Mouse (Mus musculus): ENCODE measurements around the gene Ndufb4. TPM values are rescaled to one million over a fixed set of nuclear protein-coding genes. Genes with fewer than 3 reads are reported as not detected.
"Not testable (repeated sequence)": the region's sequence is repeated elsewhere in the genome, so short reads cannot be mapped to it uniquely, and the experiment has no call there.

Gene Ndufb4
- total RNA-seq, 2 experiments from 2014 or later = 141 to 154 TPM

DNA sequence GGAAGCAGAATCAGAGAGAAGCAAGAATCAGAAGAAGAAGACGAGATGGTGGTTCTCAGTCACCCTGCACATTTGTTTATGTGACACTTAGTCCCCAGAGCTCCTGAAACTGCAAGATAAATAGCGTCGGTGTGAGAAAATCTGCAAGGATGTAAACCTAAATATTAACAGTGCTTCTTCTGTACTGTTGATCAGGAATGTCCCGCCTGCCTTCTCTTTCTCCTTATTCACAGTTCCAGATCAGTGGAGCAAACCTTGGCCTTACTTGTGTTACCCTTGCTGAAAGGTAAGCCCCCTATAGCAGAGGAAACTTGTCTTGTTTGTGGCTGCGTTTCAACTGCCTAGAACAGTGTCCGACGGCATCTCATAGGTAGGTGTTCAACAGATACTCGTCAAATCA is 23.3 kb upstream of the Ndufb4 start:
- no peak for DNase-seq

DNA sequence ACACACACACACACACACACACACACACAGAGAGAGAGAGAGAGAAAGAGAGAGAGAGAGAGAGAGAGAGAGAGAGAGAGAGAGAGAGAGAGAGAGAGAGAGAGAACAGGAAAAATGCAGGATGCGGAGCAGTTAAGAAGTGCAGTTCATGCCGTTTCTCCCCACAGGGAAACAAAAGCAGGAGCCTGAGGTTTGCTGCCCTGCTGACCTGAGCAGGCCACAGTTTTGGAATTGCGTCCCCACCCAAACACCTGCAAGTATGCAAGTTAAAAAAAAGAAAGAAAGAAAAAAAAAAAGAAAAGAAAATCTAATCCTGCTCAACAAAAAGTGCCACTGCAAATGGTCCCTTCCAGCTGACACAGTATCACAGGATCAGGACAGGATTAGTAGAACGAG is 22.4 kb upstream of the Ndufb4 start:
- no peak for DNase-seq

DNA sequence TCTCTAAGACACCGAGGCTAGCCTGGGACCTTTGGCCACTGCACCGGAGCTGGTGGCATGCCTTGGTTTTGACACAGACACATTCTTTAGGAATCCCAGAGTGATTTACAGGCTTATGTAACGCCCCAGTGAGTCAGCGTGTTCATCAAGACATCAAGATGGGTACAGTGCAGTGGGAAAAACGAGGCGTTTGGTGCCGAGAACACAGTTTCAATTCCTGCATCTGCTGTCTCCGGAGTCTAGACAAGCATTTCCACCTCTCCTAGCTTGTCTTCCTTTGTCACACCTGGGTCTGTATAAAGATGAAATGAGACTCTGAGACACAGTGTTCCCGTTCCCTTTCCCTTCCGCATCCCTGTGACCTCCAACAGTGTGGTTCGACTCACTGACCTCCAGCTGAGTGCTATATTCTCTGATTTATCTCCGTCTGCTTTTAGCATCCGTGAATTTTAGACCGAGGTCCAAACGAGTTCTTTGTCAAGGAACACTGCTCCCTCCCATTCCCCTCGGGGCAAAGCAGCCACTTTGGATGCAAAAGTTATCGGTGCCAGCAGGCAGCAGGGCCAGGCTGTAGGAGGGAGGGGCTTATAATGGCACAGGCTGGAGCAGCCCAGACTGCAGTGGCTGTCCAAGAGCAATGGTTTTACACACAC is 21.9 kb upstream of the Ndufb4 start:
- peak; percentile 17 for DNase-seq

DNA sequence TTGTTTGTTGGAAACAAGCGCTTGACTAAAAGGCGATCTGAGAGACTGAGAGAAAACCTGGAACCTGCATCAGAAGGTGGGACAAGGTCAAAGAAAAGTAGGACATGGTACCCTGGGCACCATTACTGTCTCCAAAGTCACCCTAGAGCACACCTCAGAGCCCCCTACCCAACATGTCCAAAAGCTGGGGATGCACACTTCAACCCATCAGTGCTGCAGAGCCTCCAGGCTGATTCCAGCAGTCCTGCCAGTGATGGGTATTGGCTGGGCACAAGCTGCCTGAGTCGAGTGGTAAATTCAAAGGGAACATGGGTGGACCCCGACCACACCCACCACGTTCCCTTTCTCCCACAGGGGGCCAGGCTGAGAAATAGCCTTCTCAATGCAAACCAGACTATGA is 21.1 kb upstream of the Ndufb4 start:
- no peak for DNase-seq

DNA sequence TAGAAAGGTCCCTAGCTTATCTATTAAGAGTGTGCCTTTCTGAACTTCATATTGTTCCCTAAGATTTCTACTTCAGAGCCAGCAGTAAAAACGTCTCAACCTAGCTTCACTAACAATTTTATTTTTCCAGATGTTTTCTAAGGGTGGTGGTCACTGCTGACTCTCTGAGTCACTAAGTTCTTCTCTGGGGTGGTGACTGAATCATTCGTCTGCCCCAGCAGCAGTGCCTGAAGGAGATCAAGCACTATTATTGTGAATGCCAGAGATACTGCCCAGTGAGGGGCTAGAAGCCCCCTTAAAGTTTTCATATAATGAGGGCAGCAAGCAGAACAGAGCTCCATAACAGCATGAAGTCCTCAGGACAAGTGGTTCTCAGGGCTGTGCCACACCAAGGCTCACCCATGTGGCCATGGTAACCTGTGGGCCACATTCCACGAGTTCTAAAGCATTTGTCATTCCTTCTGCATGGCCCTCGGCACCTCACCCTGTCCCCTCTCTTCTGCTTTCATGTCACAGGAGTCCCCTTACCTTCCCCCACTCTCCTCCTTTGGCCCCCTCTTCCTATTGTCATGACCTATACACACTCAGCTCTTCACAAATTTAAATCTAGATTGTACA is 16.5 kb upstream of the Ndufb4 start:
- DNase-seq = no peak

DNA sequence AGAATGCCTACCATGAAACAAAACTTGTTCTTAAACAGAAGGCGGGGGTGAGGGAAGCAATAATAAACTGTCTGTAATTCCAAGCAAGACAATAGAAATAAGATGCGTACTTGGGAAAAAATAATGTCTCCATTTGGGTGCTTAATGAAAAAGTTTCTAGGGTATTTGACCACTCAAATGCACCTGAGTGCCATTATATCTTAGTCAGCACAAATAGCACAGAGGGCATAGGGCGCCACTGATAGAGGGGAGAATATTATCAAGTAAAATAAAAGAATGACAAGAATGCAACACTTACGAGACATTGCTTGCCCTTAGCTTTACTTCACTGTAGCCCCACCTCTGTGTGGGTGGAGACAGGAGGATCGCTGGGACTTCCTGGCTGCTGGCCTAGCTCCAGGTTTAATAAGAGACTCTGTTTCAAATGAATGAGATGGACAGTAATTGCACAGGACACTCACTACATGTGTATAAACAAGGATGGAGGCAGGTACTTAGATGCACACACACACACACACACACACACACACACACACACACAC is 11.2 kb upstream of the Ndufb4 start:
- DNase-seq = no peak

DNA sequence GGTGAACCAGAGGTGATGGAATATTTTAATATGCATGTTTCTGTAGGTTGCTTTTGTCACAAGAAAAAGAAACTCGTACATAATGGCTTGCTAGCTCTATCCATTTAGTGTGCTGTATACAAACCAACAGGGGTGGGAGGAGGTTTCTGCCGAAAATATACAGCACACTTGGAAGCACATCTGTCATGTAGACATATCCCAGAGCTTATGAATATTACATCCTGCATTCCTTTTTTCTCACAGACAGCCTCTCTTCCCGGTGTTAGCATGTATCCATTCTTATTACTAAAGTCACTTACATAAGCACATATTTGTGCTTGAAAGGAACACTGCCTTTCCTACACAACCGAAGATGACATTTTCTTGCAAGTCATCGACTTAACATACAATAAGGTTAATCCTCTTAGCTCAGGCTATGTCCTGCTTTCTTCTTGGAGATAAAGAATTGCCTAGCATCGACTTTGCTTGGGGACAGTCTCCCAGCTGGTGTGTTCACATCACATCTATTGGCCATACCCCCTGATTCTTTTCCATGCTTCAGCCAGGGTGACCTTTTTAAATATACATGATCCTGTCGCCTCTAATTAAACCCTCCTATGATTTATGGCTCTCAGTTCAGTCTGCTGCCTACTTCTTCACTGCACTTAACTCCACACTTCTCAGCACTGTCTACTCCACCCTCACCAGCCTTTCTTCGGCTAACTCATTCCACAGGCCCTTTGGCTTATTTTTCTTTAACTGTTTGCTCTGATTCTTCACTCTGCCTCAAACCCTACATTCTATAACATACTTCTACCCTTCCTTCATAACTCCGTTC is 9.6 kb upstream of the Ndufb4 start:
- DNase-seq = no peak

DNA sequence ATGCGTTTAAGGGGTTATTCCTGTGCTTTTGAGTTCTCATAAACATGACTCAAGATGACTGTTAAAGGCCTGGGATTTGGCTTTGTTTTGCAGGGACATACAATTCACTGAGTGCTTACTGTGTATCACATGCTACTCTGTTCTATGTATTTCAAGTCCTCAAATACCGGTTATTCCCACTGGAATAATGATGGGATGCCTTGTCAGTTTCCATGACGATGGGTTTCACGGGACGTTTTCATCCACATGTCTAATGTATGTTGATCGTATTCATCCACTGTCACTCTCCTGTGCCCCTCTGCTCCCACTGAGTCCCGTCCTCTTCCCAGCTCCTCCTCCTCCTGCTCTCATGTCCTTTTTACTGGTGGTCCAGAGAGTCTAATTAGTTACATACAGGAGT is 2.5 kb upstream of the Ndufb4 start:
- no peak for DNase-seq

DNA sequence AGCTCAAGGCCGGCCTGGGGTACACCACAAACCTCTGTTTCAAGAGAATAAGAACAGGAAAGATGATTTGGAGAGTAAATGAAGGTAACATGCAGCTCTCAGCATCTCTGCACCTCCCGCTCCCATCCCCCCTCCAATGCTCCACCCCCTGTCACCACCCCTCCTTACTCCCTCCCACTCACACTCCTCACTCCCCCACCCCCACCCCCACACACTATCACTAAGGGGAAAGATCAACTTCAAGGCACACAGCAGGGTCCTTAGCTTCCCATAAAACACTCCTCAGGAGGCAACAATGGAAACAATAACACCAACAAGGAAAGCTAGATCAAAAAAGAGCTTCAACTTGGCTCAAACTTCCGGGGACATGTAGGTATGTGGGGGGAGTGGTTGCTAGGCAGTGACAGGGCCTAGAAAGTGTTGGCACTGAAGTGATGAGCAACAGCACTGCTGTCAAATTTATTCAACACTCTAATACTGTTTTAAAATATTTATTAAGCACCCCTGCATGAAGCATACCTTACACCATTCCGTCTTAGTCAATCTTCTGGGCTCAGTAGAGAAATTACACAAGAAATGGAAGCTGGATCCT is 1.6 kb upstream of the Ndufb4 start:
- DNase-seq = no peak

DNA sequence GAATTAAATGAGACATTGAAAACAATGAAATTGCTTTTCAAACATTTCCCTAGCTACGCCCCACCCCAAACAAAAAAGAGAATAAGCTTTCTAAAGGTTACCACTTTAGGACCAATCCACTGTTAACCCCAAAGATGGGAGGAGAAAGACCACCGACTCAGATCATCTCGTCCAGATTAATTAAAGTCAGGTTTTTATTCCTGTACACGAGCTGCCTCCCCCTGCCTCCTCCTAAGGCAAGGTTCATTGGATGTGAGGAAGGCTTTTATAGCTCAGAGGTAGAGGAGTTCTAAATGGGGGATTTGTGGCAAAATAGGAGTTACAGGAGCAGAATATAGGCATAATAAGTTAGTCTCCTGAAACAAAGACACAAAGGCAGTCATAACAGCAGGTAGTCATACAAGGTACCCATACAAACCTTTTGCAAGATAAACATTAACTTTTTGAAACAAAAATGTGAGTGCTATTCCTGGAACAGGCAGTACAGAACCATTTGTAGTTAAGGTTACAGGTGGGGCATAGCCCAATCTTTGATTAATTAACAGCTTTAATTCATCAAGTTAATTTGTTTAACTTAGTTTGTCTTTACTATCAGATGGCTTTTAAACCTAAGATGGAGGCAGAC is 690 bp upstream of the Ndufb4 start:
- no peak for DNase-seq

DNA sequence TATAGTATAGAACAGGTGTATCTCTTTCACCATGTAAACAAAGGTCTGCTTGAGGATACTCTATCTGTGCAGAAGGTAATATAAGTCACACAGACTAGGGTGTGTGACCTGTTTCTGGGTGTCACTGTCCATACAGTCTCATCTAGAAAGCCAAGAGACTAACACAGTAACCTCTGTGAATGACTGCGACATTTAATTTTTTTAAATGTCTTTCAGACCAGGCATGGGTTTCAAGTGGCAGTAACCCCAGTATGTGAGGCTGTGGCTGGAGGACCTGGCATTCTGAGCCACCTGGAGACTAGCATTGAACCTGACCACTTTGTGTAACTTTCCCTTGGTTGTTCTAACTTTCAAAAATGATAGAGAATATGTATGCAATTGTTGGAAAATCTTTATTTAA is 1.2 kb downstream of the Ndufb4 start:
- no peak for DNase-seq

DNA sequence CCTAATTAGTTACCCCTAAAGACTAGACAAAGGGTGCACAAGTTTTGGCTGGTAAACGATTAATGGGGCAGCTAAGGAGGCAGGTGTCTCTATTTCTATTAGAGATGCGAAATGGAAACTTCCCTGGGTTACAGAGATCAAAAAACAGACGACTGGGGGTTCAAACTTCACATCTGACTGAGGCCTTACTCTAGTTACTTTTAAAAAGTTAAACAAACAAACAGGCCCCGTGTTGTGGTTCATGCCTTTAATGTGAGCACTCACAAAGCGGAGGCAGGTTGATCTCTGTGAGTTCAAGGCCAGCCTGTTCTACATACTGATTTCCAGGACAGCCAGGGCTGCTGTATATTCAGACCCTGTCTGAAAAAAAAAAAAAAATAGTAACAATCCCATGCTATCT is 1.6 kb downstream of the Ndufb4 start:
- DNase-seq = no peak

DNA sequence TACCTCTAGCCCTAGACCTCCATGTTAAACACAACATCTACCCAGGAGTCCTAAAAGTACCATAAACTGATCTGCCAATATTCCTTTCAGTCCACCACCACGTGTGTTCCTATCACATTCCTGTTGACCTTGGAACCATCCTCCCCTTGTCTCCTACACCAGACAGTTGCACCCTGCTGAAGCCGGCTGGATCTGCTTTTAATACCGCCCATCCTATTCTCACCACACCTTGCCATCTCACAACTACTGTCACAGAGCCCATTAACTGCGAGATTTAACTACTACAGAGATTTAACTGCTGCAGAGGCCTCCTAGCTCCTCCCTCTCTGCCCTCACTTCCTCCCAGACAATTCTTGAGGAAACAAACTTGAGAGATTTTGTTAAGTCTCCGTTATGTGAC is 2.8 kb downstream of the Ndufb4 start:
- no peak for DNase-seq

DNA sequence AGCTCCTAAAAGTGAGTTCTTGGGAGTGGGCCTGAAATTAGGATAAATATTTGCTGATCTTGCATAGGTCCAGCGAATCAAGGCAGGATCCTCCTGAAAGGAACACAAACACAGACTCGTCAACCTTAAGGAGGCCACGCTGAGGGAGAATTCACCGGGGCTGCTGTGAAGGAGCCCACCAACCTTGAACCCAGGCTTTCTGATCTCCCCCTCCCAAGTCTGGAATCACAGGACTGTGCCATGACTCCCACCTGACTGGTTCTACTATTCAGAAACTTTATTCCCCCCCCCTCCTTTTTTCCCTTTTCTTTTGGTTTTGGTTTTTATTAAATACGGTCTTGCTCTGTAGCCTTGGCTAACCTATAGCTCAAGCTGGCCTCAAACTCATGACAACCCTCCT is 5.2 kb downstream of the Ndufb4 start:
- DNase-seq = no peak

DNA sequence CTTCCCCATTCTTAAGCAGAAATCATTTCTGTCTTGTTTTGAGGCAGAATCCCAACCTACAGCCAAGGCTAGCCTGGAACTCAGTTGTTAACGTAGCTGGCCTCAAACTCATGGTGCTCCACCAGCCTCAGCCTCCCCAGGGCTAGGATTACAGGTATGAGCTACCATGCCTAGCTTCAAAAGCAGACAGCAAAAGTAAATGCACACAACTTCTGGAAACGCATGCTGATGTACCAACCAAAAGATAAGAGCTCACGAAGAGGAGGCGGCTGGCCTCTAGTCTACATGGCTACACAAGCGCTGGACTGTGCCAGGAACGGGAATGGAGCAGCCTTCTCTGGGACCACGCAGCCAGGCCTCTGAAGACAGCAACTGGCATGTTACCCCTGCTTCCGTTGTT is 6.3 kb downstream of the Ndufb4 start:
- no peak for DNase-seq

DNA sequence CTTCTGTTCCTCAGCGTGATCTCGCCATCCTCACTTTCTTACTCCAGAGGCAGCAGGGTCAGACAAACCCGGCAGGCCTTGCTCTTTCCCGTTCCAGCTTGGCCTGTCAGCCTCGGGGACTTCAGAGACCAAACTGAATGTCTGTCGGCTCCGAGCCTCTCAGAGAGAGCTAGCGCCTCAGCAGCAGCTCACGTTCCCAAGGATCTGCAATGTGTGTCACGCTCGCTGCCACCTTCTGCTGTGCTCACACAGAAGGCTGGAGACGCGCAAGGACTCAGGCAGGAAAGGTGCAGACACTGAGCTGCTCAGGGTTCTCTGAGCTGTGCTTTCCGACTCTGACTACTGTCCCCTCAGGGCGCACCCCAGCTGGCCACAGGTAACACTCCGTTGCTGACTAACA is 7.2 kb downstream of the Ndufb4 start:
- DNase-seq = no peak

DNA sequence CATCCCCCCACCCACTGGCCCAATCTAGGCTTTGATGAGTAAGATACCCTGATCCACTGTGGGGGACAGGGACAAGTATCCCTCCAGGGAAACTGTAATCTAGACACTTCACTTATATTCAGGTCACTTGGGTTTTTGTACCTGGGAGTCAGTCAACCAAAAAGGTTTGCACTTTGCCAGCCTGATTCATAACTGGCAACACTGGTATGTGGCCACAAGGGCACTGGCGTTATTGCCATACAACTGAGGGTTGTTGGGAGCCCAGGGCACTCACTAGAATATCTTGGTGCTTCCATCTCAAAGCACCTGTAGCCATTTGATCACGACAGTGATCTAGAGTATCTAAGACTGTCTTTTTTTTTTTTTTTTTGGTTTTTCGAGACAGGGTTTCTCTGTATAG is 8.5 kb downstream of the Ndufb4 start:
- no peak for DNase-seq

DNA sequence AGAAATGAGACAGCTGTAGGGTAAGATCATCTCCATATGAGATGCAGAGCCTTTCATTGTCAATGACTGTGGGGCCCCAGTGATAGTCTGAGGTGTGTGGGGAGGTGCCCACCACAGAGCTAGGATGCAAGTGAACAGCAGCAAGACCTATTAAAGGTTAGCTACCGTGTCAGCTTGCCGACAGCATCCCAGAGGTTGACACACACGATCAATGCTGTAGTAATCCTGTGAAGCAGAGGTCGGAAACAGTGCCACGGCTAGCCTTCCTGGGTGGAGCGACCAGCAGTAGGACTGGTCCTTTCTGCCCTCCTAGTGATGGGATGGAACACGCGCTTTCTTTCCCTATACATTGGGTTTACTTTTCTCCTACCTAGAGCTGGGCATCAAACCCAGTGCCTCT is 9.0 kb downstream of the Ndufb4 start:
- no peak for DNase-seq

DNA sequence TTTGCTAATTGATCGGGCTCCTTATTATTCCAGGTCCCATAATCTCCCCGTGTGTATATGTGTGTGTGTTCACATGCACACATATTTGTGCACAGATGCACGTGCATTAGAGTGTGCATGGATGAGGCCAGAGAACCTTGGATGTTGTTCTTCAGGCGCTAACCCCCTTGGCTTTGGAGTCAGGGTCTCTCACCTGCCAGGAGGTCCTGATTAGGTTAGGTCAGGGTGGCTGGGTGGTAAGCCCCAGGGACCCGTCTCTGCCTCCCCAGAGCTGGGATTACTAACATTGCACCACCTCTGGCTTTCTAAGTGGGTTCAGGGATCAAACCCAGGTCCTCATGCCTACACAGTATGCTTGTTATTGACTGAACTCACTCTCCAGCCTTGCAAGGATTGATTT is 9.8 kb downstream of the Ndufb4 start:
- no peak for DNase-seq

DNA sequence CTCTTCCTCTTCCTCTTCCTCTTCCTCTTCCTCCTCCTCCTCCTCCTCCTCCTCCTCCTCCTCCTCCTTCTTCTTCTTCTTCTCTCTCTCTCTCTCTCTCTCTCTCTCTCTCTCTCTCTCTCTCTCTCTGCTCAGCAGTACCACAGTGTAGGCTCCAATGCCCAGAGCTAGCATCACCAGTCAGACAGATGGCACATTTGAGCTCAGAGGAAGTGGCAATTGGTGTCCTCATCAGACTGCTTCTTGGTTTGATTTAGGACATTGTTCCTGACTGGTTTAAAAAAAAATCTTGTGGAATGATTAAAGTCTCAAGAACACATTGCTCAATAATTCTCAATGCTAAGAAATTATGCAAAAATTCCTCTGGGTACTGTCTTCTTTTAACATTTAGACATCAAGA is 13.7 kb downstream of the Ndufb4 start:
- not testable (repeated sequence) for DNase-seq

DNA sequence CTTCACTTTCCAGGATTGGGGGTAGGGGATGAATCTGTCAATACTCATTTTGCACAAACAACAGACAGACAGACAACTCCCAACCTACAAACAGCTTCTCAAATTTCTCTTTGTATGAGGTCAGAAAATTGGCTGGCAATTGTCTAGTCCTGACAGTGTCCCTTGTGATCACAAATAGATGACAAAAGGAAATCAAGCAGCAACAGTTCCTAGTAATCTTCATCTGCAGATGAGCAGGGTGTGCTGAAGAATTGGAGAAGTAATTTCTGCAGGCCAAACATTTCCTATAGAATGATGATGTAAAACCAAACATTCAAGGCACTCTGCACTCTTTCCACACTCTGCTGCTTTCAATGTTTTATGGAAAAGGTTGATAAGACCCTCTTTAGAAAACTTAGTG is 16.5 kb downstream of the Ndufb4 start:
- DNase-seq = no peak

DNA sequence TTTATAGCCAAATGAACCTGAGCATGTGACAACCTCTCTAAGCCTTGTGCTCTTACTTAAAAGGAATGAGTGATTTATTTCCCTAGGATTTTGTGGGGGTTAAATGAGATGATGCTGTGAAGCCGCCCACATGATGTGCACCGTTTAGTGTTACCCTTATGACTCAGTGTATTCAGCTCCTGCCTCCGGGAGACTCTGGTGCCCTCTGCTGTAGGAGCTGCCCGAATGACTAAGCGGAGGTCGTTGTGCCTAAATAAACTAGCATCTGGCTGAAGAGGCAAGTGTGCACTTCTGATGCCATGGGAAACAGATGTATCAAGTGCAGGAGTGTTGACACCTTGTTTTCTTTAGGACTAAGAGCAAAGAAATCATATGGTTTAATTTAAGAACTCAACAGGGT is 18.1 kb downstream of the Ndufb4 start:
- peak; percentile 40 for DNase-seq

DNA sequence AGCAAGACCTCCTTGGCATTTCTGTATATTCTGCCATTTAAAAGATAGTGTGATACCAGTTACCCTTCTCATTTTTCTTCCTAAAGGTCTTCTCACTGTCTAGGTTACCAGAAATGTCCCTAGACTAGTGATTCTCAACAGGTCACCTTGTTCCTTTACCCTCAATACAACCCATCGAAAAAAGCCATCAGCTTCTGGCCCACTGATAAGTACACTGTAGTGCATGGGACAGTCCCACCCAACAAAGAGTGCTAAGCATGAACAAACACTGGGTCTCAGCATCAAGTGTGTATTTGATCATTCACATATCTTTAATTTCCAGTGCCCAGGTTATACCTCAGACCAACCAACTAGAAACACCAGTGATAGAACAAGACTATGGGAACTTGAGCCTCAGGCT is 19.2 kb downstream of the Ndufb4 start:
- no peak for DNase-seq

Measured in heart, postnatal 4 days (tissue).